Mouse (Mus musculus): ENCODE measurements at regions not wholly inside any gene's neighbourhood (a gene's known extent, or its start where the extent isn't known, plus 50 kb on each side); places are given as distances from the start of the nearest gene placed in this dataset.

- H3K9me3 ChIP-seq (ENCODE audit: control insufficient read depth, low read length), result no peaks in the 10 kb centered on the region
- H3K4me2 ChIP-seq (ENCODE audit: low read length), result no peak overlapping the region
- no peak for ATAC-seq (ENCODE audit: insufficient number of reproducible peaks, insufficient read depth, low FRiP score, low read depth)
- 75% methylated on average over 2 of the region's 2 CpGs for WGBS
- H3K27ac ChIP-seq (replicated peaks in 1 of 2; ENCODE audit: control insufficient read depth in 1 of 2, insufficient read depth in 1 of 2, low read depth in 2 of 2, low read length in 2 of 2), result no peak overlapping the region
- no peaks in the 10 kb centered on the region for H3K36me3 ChIP-seq (ENCODE audit: control insufficient read depth, insufficient read depth, low read length)
- H3K27me3 ChIP-seq (ENCODE audit: control insufficient read depth, insufficient read depth, low read length), result no peaks in the 10 kb centered on the region
- no peaks in the 10 kb centered on the region for H3K4me1 ChIP-seq (ENCODE audit: control insufficient read depth in 2 of 2, insufficient read depth in 2 of 2, low read length in 2 of 2)
- H3K9ac ChIP-seq (ENCODE audit: low read length), result no peak overlapping the region
- no peak overlapping the region for H3K4me3 ChIP-seq (ENCODE audit: control insufficient read depth in 1 of 2, insufficient read depth in 1 of 2, low read depth in 1 of 2, low read length in 2 of 2)
Observed at GRCm38 (mm10) chr7:82998848-82999247, 131.7 kb downstream of the Mex3b start.

DNA sequence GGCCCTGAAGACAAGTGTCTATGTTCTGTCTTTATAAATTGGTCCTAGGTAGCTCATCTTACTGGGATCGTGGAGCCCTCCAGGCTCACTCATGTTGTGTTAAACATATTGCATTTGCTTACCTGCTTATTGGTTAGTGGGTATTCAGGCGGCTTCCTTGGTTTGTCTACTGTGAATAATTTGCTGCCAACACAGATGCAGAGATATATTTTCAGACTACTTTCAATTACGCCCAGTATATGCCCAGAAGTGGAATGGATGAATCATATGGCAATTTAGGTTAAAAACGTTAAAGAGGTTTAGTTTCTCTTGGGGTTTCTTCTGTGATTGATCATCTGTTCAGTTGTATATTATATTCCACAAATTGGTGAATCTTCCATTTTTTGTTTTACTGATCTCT, 140.4 kb downstream of the Mex3b start:
- H3K27me3 ChIP-seq (ENCODE audit: control insufficient read depth, insufficient read depth, low read length), result no peaks in the 10 kb centered on the region

DNA sequence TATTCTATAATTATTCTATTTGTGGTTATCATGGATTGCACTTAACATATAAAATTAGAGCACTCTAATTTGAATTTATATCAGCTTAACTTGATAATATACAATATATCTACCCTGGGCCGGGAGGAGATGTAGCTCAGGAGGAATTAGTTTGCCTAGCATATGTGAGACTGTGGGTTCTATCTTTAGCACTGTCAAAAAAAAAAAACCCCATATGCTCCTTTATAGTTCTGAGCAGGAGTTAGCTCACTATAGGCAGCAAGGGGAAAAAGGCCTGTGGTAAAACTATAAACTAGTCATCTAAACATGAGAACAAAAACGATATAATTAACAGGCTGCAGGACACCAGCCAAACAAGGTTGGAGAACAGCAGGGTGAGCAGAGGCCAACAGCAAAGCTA, 145.0 kb downstream of the Mex3b start:
- Histone ChIP-seq H3K4me2 (ENCODE audit: low read length) (no peak overlapping the region), H3K27ac (replicated peaks in 1 of 2; ENCODE audit: control insufficient read depth in 1 of 2, insufficient read depth in 1 of 2, low read depth in 2 of 2, low read length in 2 of 2) (no peak overlapping the region), H3K9ac (ENCODE audit: low read length) (no peak overlapping the region), H3K4me3 (ENCODE audit: control insufficient read depth in 1 of 2, insufficient read depth in 1 of 2, low read depth in 1 of 2, low read length in 2 of 2) (no peak overlapping the region), H3K36me3 (ENCODE audit: control insufficient read depth, insufficient read depth, low read length) (no peaks in the 10 kb centered on the region), H3K9me3 (ENCODE audit: control insufficient read depth, low read length) (no peaks in the 10 kb centered on the region), H3K27me3 (ENCODE audit: control insufficient read depth, insufficient read depth, low read length) (no peaks in the 10 kb centered on the region), H3K4me1 (ENCODE audit: control insufficient read depth in 2 of 2, insufficient read depth in 2 of 2, low read length in 2 of 2) (no peaks in the 10 kb centered on the region)
- 68% methylated on average over 2 of the region's 2 CpGs for WGBS
- ATAC-seq (ENCODE audit: insufficient number of reproducible peaks, insufficient read depth, low FRiP score, low read depth), result no peak

More for the DNA sequence above, 140.4 kb downstream of the Mex3b start:
- no peak overlapping the region for H3K27ac ChIP-seq (replicated peaks in 1 of 2; ENCODE audit: control insufficient read depth in 1 of 2, insufficient read depth in 1 of 2, low read depth in 2 of 2, low read length in 2 of 2)
- H3K36me3 ChIP-seq (ENCODE audit: control insufficient read depth, insufficient read depth, low read length), result no peaks in the 10 kb centered on the region
- ATAC-seq (ENCODE audit: insufficient number of reproducible peaks, insufficient read depth, low FRiP score, low read depth), result no peak
- no peak overlapping the region for H3K9ac ChIP-seq (ENCODE audit: low read length)
- 80% methylated on average over 4 of the region's 4 CpGs for WGBS
- H3K4me2 ChIP-seq (ENCODE audit: low read length), result no peak overlapping the region
- no peaks in the 10 kb centered on the region for H3K4me1 ChIP-seq (ENCODE audit: control insufficient read depth in 2 of 2, insufficient read depth in 2 of 2, low read length in 2 of 2)
- H3K4me3 ChIP-seq (ENCODE audit: control insufficient read depth in 1 of 2, insufficient read depth in 1 of 2, low read depth in 1 of 2, low read length in 2 of 2), result no peak overlapping the region
- H3K9me3 ChIP-seq (ENCODE audit: control insufficient read depth, low read length), result no peaks in the 10 kb centered on the region

- no peaks in the 10 kb centered on the region for H3K36me3 ChIP-seq (ENCODE audit: control insufficient read depth, insufficient read depth, low read length)
- no peak for ATAC-seq (ENCODE audit: insufficient number of reproducible peaks, insufficient read depth, low FRiP score, low read depth)
- WGBS, result 69% methylated on average over 7 of the region's 7 CpGs
- no peaks in the 10 kb centered on the region for H3K9me3 ChIP-seq (ENCODE audit: control insufficient read depth, low read length)
- no peaks in the 10 kb centered on the region for H3K27me3 ChIP-seq (ENCODE audit: control insufficient read depth, insufficient read depth, low read length)
- H3K9ac ChIP-seq (ENCODE audit: low read length), result no peak overlapping the region
- no peak overlapping the region for H3K4me3 ChIP-seq (ENCODE audit: control insufficient read depth in 1 of 2, insufficient read depth in 1 of 2, low read depth in 1 of 2, low read length in 2 of 2)
- H3K4me1 ChIP-seq (ENCODE audit: control insufficient read depth in 2 of 2, insufficient read depth in 2 of 2, low read length in 2 of 2), result no peaks in the 10 kb centered on the region
- no peak overlapping the region for H3K4me2 ChIP-seq (ENCODE audit: low read length)
- no peak overlapping the region for H3K27ac ChIP-seq (replicated peaks in 1 of 2; ENCODE audit: control insufficient read depth in 1 of 2, insufficient read depth in 1 of 2, low read depth in 2 of 2, low read length in 2 of 2)
Observed at GRCm38 (mm10) chr7:83014725-83015690, 147.9 kb downstream of the Mex3b start.

DNA sequence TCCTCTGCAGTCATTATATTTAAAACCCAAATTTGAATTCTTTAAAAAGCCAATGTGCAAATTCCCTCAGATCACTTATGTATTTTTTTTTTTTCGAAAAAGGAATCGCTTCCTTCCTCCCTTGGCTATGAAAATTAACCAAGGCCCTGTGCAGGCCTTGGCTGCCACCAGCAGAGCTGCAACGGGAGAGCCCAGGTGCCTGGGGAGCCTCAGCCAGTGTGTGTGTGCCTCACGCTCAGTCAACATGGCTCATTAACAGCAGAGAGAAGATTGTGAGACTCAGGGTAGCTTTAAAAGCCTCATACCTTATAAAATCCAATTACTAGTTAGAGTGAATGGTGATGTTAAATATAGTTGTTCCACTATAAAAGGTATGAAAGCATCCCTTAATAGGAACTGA, 148.6 kb downstream of the Mex3b start:
- no peak overlapping the region for H3K4me3 ChIP-seq (ENCODE audit: control insufficient read depth in 1 of 2, insufficient read depth in 1 of 2, low read depth in 1 of 2, low read length in 2 of 2)
- ATAC-seq (ENCODE audit: insufficient number of reproducible peaks, insufficient read depth, low FRiP score, low read depth), result no peak
- H3K9ac ChIP-seq (ENCODE audit: low read length), result no peak overlapping the region
- H3K36me3 ChIP-seq (ENCODE audit: control insufficient read depth, insufficient read depth, low read length), result no peaks in the 10 kb centered on the region
- H3K9me3 ChIP-seq (ENCODE audit: control insufficient read depth, low read length), result no peaks in the 10 kb centered on the region
- no peaks in the 10 kb centered on the region for H3K4me1 ChIP-seq (ENCODE audit: control insufficient read depth in 2 of 2, insufficient read depth in 2 of 2, low read length in 2 of 2)
- no peak overlapping the region for H3K4me2 ChIP-seq (ENCODE audit: low read length)
- no peaks in the 10 kb centered on the region for H3K27me3 ChIP-seq (ENCODE audit: control insufficient read depth, insufficient read depth, low read length)
- WGBS, result 61% methylated on average over 4 of the region's 4 CpGs
- no peak overlapping the region for H3K27ac ChIP-seq (replicated peaks in 1 of 2; ENCODE audit: control insufficient read depth in 1 of 2, insufficient read depth in 1 of 2, low read depth in 2 of 2, low read length in 2 of 2)

- no peak overlapping the region for H3K4me2 ChIP-seq (ENCODE audit: low read length)
- H3K27ac ChIP-seq (replicated peaks in 1 of 2; ENCODE audit: control insufficient read depth in 1 of 2, insufficient read depth in 1 of 2, low read depth in 2 of 2, low read length in 2 of 2), result no peak overlapping the region
- H3K4me3 ChIP-seq (ENCODE audit: control insufficient read depth in 1 of 2, insufficient read depth in 1 of 2, low read depth in 1 of 2, low read length in 2 of 2), result no peak overlapping the region
- no peak for ATAC-seq (ENCODE audit: insufficient number of reproducible peaks, insufficient read depth, low FRiP score, low read depth)
- H3K9ac ChIP-seq (ENCODE audit: low read length), result no peak overlapping the region
- no peaks in the 10 kb centered on the region for H3K4me1 ChIP-seq (ENCODE audit: control insufficient read depth in 2 of 2, insufficient read depth in 2 of 2, low read length in 2 of 2)
- WGBS, result 34% methylated on average over 4 of the region's 4 CpGs
- H3K9me3 ChIP-seq (ENCODE audit: control insufficient read depth, low read length), result no peaks in the 10 kb centered on the region
- no peaks in the 10 kb centered on the region for H3K36me3 ChIP-seq (ENCODE audit: control insufficient read depth, insufficient read depth, low read length)
- no peaks in the 10 kb centered on the region for H3K27me3 ChIP-seq (ENCODE audit: control insufficient read depth, insufficient read depth, low read length)
Observed at GRCm38 (mm10) chr7:83016566-83016965, 149.4 kb downstream of the Mex3b start.

DNA sequence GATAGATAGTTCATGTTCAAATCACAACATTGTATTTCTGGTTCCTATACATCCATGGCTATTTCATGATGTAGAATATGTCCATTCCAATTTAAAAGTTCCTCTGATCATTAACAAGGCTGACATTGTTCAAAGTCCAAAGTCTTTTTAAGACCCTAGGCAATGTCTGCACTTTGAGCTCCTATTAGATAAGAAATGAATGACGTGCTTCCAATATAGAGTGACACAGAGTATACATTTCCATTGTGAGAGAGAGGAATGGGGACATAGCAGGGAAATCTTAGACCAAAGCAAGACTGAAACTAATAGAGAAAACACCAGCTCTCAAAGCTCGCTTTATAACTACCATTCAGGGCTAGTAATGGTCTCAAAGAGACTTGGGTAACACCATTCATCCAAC, 153.5 kb downstream of the Mex3b start:
- Histone ChIP-seq H3K9ac (ENCODE audit: low read length) (no peak overlapping the region), H3K27ac (replicated peaks in 1 of 2; ENCODE audit: control insufficient read depth in 1 of 2, insufficient read depth in 1 of 2, low read depth in 2 of 2, low read length in 2 of 2) (no peak overlapping the region), H3K27me3 (ENCODE audit: control insufficient read depth, insufficient read depth, low read length) (no peaks in the 10 kb centered on the region), H3K4me2 (ENCODE audit: low read length) (no peak overlapping the region), H3K9me3 (ENCODE audit: control insufficient read depth, low read length) (no peaks in the 10 kb centered on the region), H3K36me3 (ENCODE audit: control insufficient read depth, insufficient read depth, low read length) (no peaks in the 10 kb centered on the region), H3K4me3 (ENCODE audit: control insufficient read depth in 1 of 2, insufficient read depth in 1 of 2, low read depth in 1 of 2, low read length in 2 of 2) (no peak overlapping the region), H3K4me1 (ENCODE audit: control insufficient read depth in 2 of 2, insufficient read depth in 2 of 2, low read length in 2 of 2) (no peaks in the 10 kb centered on the region)
- no peak for ATAC-seq (ENCODE audit: insufficient number of reproducible peaks, insufficient read depth, low FRiP score, low read depth)
- 76% methylated on average over 2 of the region's 2 CpGs for WGBS

DNA sequence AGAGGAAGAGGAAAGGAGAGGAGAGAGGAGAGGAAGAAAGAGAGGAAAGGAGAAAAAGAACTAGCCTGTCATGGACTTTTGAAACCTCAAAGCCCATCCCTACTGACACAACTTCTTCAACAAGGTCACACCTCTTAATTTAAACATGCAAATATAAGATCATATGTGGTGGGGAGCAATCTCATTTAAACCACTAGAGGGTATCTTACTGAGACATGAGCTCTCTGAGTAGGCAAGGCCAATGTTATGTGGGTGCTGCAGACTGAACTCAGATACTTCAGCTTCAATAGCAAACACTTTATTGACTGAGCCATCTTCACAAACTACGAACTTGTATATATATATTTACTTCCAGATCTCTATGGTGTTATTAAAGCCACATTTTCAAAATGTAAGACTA, 156.9 kb downstream of the Mex3b start:
- no peak overlapping the region for H3K27ac ChIP-seq (replicated peaks in 1 of 2; ENCODE audit: control insufficient read depth in 1 of 2, insufficient read depth in 1 of 2, low read depth in 2 of 2, low read length in 2 of 2)
- no peak for ATAC-seq (ENCODE audit: insufficient number of reproducible peaks, insufficient read depth, low FRiP score, low read depth)
- no peak overlapping the region for H3K9ac ChIP-seq (ENCODE audit: low read length)
- H3K4me1 ChIP-seq (ENCODE audit: control insufficient read depth in 2 of 2, insufficient read depth in 2 of 2, low read length in 2 of 2), result no peaks in the 10 kb centered on the region
- no peaks in the 10 kb centered on the region for H3K36me3 ChIP-seq (ENCODE audit: control insufficient read depth, insufficient read depth, low read length)
- H3K4me3 ChIP-seq (ENCODE audit: control insufficient read depth in 1 of 2, insufficient read depth in 1 of 2, low read depth in 1 of 2, low read length in 2 of 2), result no peak overlapping the region
- H3K9me3 ChIP-seq (ENCODE audit: control insufficient read depth, low read length), result no peaks in the 10 kb centered on the region
- no peaks in the 10 kb centered on the region for H3K27me3 ChIP-seq (ENCODE audit: control insufficient read depth, insufficient read depth, low read length)
- 84% methylated on average over 1 of the region's 1 CpGs for WGBS
- no peak overlapping the region for H3K4me2 ChIP-seq (ENCODE audit: low read length)
